Mouse (Mus musculus) adrenal gland, postnatal 14 days (tissue): ENCODE results near the gene Tll1. TPM values are rescaled to one million over a fixed set of nuclear protein-coding genes. Genes with fewer than 3 reads are reported as not detected.

Source experiments
- DNase-seq: peaks from one replicate; pipeline ENCODE4 v3.0.0; 2021; ENCODE audit warnings: mixed read lengths
- long read RNA-seq, 2 experiments: library from polyadenylated mRNA; stranded (forward); transcript quantifications; one replicate each; pipeline ENCODE4 v2.0.0; 2021
- total RNA-seq: library from RNA; stranded (reverse); gene quantifications from 2 replicates; pipeline ENCODE4 v1.2.3, GENCODE M21; 2021

Tll1 gene
- total RNA-seq, result 1.0 and 1.5 TPM in 2 replicates
- long read RNA-seq, experiment 1, partial matches to known transcripts, result 2 of 2 reads
- long read RNA-seq, experiment 1, other reads (novel, unspliced or antisense), result 0 of 2 reads
- long read RNA-seq, experiment 2, result 0 reads

DNA sequence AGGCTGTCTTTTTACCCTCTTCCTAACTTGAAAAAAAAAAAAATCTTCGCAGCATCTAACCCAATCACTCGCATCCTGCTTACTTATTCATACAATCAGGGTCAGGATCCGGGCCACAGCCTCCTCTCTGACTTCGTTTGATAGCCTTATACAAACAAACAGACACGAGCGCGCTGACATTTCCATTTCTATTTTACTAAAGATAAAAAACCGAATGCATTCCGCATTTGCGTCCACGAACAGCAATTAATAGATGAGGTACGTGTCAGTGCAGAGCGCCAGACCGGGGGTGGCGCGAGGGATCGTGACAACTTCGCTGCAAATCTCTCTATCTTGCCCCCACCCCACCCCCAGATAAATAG, at the start of gene Tll1:
Gene Tll1, minus strand, starts transcription at position 248 of the 362 bp plus-strand sequence.
- DNase-seq, result peak; percentile 8

GRCm38 (mm10) chr8:64238645-64239044, 32.6 kb upstream of the Tll1 start:
- DNase-seq, result no peak

DNA sequence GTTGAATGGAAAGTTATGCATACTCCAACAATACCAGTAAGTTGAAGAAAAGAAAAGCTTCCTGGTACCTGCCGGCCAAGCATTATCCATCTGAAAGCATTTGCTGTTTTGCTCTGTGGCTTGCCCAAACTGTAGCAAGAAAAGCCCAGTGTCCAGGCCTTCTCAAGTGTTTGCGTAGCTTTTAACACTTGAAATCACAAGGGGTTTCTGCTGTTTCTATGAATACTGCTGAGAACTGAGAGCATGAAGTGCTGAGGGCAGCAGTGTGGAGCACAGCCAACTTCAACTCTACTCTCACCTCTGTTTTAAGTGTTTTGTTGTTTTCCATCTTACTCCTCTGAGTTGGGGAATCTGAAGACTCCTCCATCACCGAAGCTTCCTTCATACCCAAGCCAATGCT, 15.5 kb upstream of the Tll1 start:
- DNase-seq, result no peak

DNA sequence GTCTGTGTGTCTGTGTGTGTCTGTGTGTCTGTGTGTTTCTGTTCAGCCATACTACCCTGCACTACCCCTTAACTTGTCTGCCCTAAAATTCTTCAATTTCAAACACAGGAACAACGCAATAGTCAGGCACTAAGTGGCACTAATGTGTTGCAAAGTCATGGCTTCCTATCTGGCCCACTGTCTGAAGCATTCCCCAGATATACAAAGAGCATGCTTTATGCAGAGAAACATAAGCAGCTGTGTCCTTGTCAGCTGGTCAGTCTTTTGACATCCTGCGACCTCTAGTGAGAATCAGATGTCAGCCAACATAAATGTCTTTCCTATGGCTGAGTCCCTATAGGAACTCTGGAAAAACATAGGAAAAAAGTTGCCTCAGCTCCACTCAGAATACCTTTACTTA, 11.6 kb upstream of the Tll1 start:
- no peak for DNase-seq

DNA sequence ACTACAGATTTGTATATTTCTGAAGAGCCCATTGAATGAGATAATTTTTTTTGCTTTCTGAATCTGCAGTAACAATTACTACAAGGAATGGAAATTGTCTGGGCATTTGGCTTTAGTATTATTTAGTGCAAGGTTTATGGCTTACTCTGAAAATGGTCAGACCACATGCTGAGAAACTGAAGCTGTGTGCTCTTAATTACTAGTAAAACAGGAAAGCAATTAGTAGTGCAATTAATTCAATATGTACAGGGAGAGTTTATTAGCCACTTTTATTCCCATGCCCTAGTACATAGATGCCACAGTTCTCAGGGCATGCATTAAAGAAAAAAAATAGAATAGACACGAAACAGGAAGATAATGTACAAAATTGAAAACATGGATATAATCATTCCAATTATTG, 10.2 kb upstream of the Tll1 start:
- DNase-seq, result no peak

DNA sequence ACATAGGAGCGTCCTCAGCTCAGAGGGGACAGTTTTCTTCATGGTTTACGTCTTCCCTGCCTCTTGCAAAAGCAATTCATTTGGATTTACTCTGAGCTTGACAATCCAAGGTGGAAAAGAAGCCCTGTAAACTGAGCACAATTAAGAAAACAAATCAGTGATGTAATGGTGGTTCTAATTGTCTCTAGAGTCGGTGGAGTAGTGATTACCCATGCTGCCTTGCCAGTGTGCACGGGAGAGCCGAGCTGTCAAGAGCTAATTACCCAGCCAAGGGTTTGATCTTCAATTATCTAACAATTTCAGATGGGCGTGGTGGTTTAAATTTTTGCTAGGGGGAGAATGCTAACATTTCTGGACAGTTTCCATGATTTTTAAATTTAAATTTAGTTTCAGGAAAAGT, 9.3 kb upstream of the Tll1 start:
- DNase-seq, result no peak

DNA sequence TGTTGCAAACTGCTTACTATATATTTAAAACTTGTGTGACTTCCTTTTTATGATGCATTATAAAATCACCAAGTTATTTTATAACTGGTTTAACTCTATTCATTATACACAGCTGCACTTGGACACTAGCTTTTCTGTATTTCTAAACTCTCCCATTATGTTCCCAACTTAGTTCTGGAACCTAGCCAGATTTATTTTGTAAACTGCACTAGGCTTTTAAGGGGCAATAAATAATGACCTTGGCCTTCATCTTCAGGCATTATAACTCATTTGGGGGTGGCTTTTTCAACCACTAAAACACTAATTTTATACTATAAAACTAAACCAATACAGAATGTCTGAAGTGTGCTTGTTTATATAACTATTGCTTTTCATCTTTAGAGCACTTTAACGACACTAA, 8.8 kb upstream of the Tll1 start:
- DNase-seq, result no peak

DNA sequence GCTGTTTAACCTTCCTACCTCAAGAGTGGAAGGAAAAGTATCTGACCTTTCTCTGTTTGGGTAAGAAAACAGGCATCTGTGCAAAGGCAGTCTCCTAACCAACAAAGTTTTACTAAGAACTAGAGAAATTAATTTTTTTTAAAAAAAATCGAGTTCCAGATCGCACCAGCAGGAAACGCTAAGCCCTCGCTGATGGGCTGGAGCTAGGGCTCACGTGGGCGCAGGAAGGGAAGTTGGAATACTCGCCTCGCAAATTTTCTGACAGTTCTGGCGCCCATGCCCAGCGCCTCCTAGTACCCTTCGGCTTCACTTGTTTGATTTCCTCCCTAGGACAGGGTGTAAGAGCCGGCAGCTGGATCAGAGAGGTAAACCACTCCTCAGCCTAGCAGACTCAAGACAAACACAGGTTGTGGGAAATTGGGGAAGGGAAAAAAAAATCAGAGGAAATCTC, 365 bp upstream of the Tll1 start:
- peak; percentile 47 for DNase-seq

- peak; percentile 28 for DNase-seq
Measured at GRCm38 (mm10) chr8:64205321-64206023, 599 bp downstream of the Tll1 start.

DNA sequence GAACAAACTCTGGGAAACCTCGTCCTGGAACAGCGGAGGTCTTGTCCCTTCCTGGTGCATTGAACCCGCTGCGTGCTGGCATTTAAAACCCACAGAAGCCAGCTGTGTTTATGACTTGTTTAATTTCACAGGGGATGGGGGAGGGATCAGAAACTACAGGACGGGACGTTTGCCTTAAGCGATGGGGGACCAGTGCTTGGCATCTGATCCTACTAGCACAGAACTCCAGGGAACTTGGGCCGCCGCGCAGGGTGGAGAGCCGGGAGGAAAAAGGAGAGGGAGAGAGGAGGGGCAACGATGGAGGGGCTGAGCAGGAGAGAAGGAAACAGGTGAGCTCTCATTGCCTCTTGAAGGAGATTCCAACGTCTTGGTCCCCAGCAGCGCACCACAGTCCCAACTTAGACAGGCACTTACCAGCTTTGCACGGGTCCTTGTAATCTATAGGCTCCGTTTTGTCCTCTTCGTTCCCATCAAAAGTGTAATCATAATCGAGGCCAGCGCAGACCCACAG, 1.2 kb downstream of the Tll1 start:
- peak; percentile 5 for DNase-seq

- DNase-seq, result peak; percentile 68
Measured at GRCm38 (mm10) chr8:64204167-64204566, 1.9 kb downstream of the Tll1 start.

- no peak for DNase-seq
Measured at GRCm38 (mm10) chr8:64198326-64198725, 7.7 kb downstream of the Tll1 start.

DNA sequence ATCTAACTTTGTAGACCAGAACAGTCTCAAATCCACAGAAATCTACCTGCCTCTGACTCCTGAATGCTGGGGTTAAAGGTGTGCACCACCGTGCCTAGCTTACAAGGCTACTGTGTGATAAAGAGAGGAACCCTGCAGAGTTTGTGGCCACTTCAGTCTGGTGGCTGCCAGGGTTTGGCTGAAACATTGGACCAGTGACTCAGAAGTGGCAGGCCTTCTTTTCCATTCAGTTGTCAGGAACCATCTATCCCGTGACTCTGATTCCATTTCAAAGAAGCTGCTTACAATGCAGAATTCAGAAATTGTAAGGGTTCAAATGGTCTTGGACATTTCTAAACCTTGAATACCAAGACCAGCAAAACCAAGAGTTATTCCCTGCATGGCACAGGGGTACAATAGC, 12.7 kb downstream of the Tll1 start:
- no peak for DNase-seq

DNA sequence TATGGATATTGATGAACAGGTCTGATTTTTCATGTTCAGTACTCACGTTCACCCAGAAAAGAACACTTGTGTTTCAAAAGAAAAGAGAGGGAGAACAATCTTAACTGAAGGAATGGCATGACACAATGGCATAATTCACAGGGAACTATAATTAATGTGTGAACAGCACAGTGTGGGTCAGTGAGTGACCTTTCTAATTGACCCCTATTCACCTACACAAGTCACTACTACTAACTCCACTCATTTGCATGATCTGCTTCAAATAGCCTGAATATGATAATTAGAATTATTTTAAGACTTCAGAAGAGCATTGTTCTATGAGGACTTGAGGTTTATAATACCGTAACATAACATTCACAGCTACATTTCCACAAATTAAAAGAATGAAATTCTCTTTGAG, 18.2 kb downstream of the Tll1 start:
- DNase-seq, result no peak

- peak; percentile 6 for DNase-seq
Measured at GRCm38 (mm10) chr8:64176931-64177330, 29.1 kb downstream of the Tll1 start.

GRCm38 (mm10) chr8:64174916-64175315, 31.2 kb downstream of the Tll1 start:
- no peak for DNase-seq

DNA sequence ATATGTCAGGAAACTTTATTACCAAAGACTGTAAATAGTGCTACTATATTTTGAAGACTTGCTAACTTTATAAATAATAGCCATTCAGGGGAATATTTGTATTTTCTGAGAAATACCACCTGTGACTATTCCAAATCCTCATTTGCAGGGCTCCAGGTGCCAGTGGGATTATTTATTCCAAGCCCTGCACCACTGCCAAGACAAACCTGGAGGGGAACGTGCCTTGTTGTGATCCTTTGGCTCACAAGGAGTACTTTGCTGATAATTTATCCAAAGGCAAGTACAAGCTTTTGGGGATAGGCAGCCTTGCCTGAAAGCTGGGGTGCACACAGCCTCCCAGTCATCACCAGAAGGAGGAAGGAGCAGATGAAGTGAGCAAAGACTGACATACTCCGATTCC, 32.3 kb downstream of the Tll1 start:
- DNase-seq, result no peak

- no peak for DNase-seq
Measured at GRCm38 (mm10) chr8:64152899-64153891, 52.9 kb downstream of the Tll1 start.

GRCm38 (mm10) chr8:64152216-64152804, 53.8 kb downstream of the Tll1 start:
- DNase-seq, result no peak

DNA sequence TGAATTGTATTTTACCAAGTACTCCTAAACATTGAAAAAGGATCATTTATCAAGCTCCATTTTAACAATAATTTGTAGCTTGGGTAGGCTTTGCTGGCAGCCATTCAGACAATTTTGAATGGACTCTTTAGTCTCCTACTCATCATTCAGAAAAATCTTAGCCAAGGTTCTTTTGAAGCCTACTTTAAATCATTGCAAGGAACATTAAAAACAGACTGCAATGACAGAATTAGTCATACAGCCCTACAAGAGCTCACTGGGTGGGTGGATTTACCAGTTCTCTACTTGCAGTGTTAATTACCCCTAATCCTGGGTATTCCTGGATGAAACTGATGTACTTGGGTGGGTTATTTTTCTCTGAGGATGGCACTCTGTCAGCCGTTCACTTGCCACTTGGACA, 69.5 kb downstream of the Tll1 start:
- peak; percentile 27 for DNase-seq

DNA sequence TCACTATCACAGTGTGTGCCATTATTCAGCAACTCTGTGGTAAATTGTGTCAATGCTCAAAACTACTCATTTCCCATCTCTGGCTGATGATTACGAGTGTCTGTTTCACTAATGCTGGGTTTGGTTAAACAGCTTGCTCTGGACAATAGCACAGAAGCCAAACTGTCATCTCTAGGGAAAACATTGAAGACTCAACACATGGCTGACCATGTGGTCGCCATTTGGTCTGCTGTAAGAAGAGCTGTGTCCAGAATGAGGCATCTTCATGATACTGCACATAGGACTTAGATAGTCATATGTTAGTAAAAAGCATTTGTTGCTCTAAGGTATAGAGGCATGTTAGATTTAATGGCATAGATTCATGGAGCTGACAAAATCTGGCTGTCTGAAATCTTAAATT, 98.9 kb downstream of the Tll1 start:
- no peak for DNase-seq

DNA sequence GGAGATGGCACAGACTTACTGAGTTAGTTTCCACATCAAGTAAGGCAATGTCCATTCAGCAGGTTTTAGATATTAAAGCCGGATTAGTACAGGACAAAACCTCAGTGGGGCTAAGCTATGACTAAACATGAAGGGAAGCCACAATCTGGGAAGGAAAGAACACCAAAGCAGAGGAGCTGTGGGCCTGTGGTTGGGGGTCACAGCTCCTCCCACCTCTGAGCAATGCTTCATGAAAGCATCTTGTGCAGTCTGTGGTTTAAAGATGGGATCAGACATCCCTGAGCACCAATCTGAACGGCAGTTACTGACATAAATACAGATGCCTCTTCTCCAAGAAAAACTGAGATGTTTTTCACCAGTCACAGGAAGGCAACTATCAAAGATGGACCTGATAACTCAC, 132.7 kb downstream of the Tll1 start:
- no peak for DNase-seq

DNA sequence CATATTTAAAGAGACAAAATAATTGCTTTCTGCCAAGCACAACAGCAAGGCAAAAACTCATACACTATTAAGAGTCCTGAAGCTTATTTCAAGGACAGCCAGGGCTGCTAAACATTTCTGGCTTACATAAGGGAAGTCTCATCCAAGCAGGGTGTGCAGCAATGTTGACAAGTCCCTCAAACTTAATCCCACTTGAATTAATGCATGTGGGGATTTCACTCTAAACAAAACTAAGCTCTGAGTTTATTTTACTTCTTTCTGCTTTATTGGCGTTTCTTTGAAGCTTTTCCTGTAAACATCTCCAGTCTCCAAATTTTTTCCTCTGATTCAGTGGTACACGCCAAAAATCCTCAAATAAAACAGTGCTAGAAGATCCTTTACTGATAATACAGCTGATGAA, 146.2 kb downstream of the Tll1 start:
- DNase-seq, result no peak
